Mouse (Mus musculus) limb, embryonic 13.5 days (tissue): ENCODE data around the gene Fndc3b. TPM values are rescaled to one million over a fixed set of nuclear protein-coding genes. Genes with fewer than 3 reads are reported as not detected.
"Not testable (repeated sequence)": the region's sequence is repeated elsewhere in the genome, so short reads cannot be mapped to it uniquely, and the experiment has no call there.

Experiments used
- ATAC-seq: fragments of 200-750 bp; cut with Nextera tagmentation; 2 replicates; pipeline ENCODE4 v1.8.0; 2017; ENCODE audit warnings: low read depth, moderate number of reproducible peaks, moderate TSS enrichment; ENCODE audit not compliant: low FRiP score
- H3K27ac ChIP-seq: fragments of 300-500 bp; sonication (generic); 2 replicates; pipeline ENCODE4 v1.5.1; 2015; ENCODE audit warnings: inconsistent platforms, mild to moderate bottlenecking, moderate library complexity
- H3K27me3 ChIP-seq: fragments of 300-500 bp; sonication (generic); 2 replicates; pipeline ENCODE4 v1.6.1; 2015; ENCODE audit warnings: mild to moderate bottlenecking, inconsistent platforms
- H3K36me3 ChIP-seq: fragments of 300-500 bp; sonication (generic); 2 replicates; pipeline ENCODE4 v1.6.1; 2015; ENCODE audit warnings: inconsistent platforms, mild to moderate bottlenecking, moderate library complexity
- H3K4me1 ChIP-seq: fragments of 300-500 bp; sonication (generic); 2 replicates; pipeline ENCODE4 v1.6.1; 2015; ENCODE audit warnings: inconsistent platforms
- H3K4me2 ChIP-seq: fragments of 300-500 bp; sonication (generic); replicated peaks from 2 replicates; pipeline ENCODE4 v1.6.1; 2015; ENCODE audit warnings: inconsistent platforms, mild to moderate bottlenecking, moderate library complexity
- H3K4me3 ChIP-seq: fragments of 300-500 bp; sonication (generic); 2 replicates; pipeline ENCODE4 v1.5.1; 2015; ENCODE audit warnings: moderate library complexity, mild to moderate bottlenecking, inconsistent platforms
- H3K9ac ChIP-seq: fragments of 300-500 bp; sonication (generic); 2 replicates; pipeline ENCODE4 v1.6.1; 2015; ENCODE audit warnings: mild to moderate bottlenecking, inconsistent platforms
- H3K9me3 ChIP-seq: fragments of 300-500 bp; sonication (generic); 2 replicates; pipeline ENCODE4 v1.6.1; 2016; ENCODE audit warnings: inconsistent platforms
- WGBS: fragments of 180-500 bp; shearing (Covaris S2); methylation state at CpG from one replicate; pipeline ENCODE4 v1.1.7; 2015; 5-methylcytosine and 5-hydroxymethylcytosine counted together
- polyA plus RNA-seq: library from polyadenylated mRNA; unstranded; fragments of >200 nt; fragmentation: Nextera tagmentation; extraction: Ambion mirVana; gene quantifications from 2 replicates; pipeline ENCODE4 v1.2.1, GENCODE M21; 2015

The Fndc3b gene
- polyA plus RNA-seq, 1 experiment from 2014 or later, result 31.4 TPM

DNA sequence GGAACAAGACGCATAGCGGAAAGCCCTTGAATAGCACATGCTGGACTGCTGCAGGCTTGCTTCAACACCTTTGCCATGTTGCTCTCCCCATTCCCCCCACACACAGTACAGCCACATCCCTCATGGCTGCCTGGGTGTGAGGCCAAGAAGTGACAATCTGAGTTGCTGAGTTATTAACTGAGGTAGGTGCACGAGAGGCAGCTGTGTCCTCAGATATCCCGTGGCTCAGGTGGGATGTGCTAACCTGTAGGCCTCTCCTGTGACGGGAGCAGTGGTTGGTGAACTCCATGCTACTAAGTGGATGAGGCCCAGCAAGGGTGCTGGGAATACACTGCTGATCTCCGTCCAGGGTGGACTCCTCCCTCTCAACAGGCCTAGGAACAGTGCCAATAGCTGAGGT lies 288.6 kb downstream of the Fndc3b start:
- Histone ChIP-seq H3K9me3 (no peaks in the 10 kb centered on the region), H3K9ac (no peak overlapping the region), H3K27ac (no peak overlapping the region), H3K4me3 (no peak overlapping the region), H3K36me3 (peaks cover 75% of the 10 kb centered on the region), H3K4me2 (no peak overlapping the region), H3K4me1 (no peaks in the 10 kb centered on the region), H3K27me3 (no peaks in the 10 kb centered on the region)
- 86% methylated on average over 6 of the region's 6 CpGs for WGBS
- no peak for ATAC-seq

DNA sequence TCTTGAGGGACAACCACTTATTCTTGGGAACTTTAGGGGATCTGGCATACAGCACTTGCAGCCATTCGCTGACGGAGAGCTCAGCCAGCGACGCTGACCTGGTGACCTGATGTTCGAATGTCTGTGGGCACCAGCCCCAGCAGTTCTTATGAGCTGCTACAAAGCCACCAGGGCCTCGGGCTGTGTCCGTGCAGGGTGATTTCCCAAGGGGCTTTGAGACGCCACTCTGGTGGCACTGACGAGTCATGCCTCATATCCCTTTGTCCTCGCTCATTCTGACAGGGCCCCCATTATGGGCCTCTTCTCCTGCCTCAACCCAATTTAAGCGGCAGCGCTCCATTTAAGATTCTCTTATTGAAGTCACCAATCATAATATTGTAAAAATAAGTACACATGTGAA lies 289.1 kb downstream of the Fndc3b start:
- Histone ChIP-seq H3K27me3 (no peaks in the 10 kb centered on the region), H3K9ac (no peak overlapping the region), H3K9me3 (no peaks in the 10 kb centered on the region), H3K4me2 (no peak overlapping the region), H3K4me1 (no peaks in the 10 kb centered on the region), H3K27ac (no peak overlapping the region), H3K36me3 (peaks cover 74% of the 10 kb centered on the region), H3K4me3 (no peak overlapping the region)
- no peak for ATAC-seq
- WGBS, result 80% methylated on average over 12 of the region's 12 CpGs

DNA sequence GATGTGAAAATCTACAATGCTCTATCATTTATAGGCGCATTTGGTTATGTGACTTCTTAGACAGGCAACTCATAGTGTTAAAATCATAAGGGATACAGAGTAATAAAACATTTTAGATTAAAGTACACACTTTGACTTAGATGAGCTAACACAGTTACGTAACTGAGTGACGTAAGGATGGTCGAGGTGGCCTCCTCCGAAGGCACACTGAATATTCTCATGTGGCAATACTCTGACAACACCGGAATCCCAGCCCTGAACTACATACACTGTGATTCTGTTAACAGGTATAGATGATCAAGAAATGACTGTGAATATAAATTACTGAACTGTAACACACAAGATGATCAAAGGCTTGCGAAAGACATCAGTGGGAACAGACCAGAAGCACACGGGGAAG lies 292.5 kb downstream of the Fndc3b start:
- 93% methylated on average over 8 of the region's 8 CpGs for WGBS
- no peaks in the 10 kb centered on the region for H3K27me3 ChIP-seq
- no peak overlapping the region for H3K4me3 ChIP-seq
- no peaks in the 10 kb centered on the region for H3K4me1 ChIP-seq
- H3K9ac ChIP-seq, result no peak overlapping the region
- no peak overlapping the region for H3K27ac ChIP-seq
- H3K9me3 ChIP-seq, result no peaks in the 10 kb centered on the region
- no peak for ATAC-seq
- peaks cover 56% of the 10 kb centered on the region for H3K36me3 ChIP-seq
- no peak overlapping the region for H3K4me2 ChIP-seq

DNA sequence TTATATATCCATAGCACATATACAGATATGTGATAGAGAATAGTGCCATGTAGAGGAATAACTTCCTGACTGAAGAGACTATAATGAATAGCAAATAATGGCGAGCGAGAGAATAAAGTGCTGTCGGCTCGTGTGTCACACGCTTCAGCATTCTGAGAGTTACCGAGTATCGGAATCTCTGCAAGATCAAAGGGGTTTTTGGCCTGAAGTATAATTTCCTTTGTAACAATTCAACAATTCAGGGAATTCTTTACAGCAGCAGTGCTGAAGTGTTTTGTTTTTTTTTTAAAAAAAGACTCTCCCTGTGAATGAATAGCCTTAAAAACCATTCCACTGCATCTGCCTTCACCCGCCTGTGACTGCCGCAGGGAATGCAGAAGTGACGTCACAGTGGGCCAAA lies 294.3 kb downstream of the Fndc3b start:
- no peak overlapping the region for H3K4me2 ChIP-seq
- H3K9ac ChIP-seq, result no peak overlapping the region
- H3K27ac ChIP-seq, result no peak overlapping the region
- WGBS, result 88% methylated on average over 10 of the region's 10 CpGs
- no peaks in the 10 kb centered on the region for H3K27me3 ChIP-seq
- no peak overlapping the region for H3K4me3 ChIP-seq
- H3K9me3 ChIP-seq, result no peaks in the 10 kb centered on the region
- H3K36me3 ChIP-seq, result peaks cover 44% of the 10 kb centered on the region
- no peak for ATAC-seq
- H3K4me1 ChIP-seq, result no peaks in the 10 kb centered on the region

DNA sequence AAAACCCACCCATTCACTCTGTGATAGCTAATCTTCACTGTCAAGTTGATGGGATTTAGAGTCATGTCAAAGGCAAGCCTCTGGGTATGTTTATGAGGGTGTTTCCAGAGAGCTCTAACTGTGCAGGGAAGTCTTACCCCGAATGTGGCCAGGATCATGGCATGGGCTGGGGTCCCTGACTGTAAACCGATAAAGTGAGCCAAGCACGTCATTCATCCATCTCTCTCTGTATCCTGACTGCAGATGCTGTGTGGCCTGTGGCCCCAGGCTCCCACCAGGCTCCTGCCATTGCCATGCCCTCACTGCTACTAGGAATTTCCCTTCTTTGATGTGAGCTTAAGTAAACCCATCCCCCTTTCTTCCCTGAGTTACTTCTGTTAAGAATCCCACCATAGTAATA lies 297.5 kb downstream of the Fndc3b start:
- Histone ChIP-seq H3K9ac (no peak overlapping the region), H3K4me3 (no peak overlapping the region), H3K4me2 (no peak overlapping the region), H3K27me3 (no peaks in the 10 kb centered on the region), H3K9me3 (no peaks in the 10 kb centered on the region), H3K36me3 (peaks cover 21% of the 10 kb centered on the region), H3K4me1 (no peaks in the 10 kb centered on the region), H3K27ac (no peak overlapping the region)
- WGBS, result 68% methylated on average over 3 of the region's 3 CpGs
- ATAC-seq, result no peak

DNA sequence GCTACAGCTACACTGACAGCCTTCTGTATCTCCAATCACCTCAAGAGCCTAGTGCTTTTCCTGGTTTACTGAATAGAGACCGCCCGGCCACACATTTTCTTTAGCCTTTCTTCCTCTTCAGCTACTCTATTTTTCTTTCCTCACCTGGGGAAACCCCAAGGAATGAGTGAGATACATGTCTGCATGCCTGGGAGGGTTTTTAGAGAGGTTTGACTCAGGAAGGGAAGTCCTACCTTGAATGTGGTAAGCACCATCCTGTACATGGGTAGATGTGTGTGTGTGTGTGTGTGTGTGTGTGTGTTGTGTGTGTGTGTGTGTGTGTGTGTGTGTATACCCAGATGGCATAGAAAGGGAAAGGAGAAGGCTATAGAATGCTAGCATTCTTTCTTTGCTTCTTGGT lies 299.8 kb downstream of the Fndc3b start:
- no peaks in the 10 kb centered on the region for H3K27me3 ChIP-seq
- no peak overlapping the region for H3K9ac ChIP-seq
- no peak overlapping the region for H3K4me3 ChIP-seq
- no peak overlapping the region for H3K4me2 ChIP-seq
- no peaks in the 10 kb centered on the region for H3K9me3 ChIP-seq
- no peak overlapping the region for H3K27ac ChIP-seq
- H3K4me1 ChIP-seq, result no peaks in the 10 kb centered on the region
- peaks cover 5% of the 10 kb centered on the region for H3K36me3 ChIP-seq
- whole genome bisulfite sequencing, result 91% methylated on average over 2 of the region's 2 CpGs
- ATAC-seq, result no peak

DNA sequence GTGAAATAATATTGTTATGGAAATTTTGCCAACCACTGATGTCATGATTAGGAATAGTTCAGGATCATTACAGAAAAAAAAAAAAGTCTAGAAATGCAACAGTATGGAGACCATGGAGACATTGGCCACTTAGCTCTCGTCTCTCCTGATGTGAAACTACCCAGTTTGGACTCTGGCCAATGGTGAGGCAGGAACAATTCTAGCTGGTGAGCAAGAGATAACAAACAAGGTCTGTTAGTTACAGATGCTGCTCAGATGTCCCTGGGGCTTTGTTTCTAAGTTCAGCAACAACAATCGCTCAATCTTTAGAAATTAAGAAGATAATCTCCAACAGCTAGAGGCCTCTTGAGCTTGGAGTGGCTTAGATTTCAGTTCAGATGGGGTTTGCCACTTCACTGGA lies 302.5 kb downstream of the Fndc3b start:
- 79% methylated on average over 2 of the region's 2 CpGs for WGBS
- H3K27ac ChIP-seq, result no peak overlapping the region
- no peaks in the 10 kb centered on the region for H3K4me1 ChIP-seq
- no peak overlapping the region for H3K9ac ChIP-seq
- no peak overlapping the region for H3K4me2 ChIP-seq
- H3K27me3 ChIP-seq, result no peaks in the 10 kb centered on the region
- ATAC-seq, result no peak
- H3K4me3 ChIP-seq, result no peak overlapping the region
- no peaks in the 10 kb centered on the region for H3K36me3 ChIP-seq
- H3K9me3 ChIP-seq, result no peaks in the 10 kb centered on the region

DNA sequence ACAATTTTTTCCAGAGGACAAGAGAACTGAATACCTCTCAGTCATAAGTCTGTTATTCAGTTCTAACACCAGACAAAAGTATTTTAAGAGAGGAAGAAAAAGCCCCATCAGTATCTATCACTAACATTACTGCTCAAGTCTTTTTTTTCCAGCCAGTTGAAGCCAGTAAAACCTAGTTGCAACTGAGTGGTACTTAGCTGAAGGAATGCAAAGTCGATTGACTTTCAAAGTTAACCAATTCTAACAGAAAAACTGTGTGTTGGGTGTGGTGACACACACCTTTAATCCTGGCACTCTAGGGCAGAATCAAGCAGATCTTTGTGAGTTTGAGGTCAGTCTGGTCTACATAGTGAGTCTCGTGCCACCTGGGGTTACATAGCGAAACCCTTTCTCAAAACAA lies 304.7 kb downstream of the Fndc3b start:
- Histone ChIP-seq H3K9ac (no peak overlapping the region), H3K4me2 (no peak overlapping the region), H3K4me1 (no peaks in the 10 kb centered on the region), H3K27me3 (no peaks in the 10 kb centered on the region), H3K9me3 (no peaks in the 10 kb centered on the region), H3K36me3 (no peaks in the 10 kb centered on the region), H3K27ac (no peak overlapping the region), H3K4me3 (no peak overlapping the region)
- ATAC-seq, result no peak
- WGBS, result 78% methylated on average over 3 of the region's 3 CpGs

DNA sequence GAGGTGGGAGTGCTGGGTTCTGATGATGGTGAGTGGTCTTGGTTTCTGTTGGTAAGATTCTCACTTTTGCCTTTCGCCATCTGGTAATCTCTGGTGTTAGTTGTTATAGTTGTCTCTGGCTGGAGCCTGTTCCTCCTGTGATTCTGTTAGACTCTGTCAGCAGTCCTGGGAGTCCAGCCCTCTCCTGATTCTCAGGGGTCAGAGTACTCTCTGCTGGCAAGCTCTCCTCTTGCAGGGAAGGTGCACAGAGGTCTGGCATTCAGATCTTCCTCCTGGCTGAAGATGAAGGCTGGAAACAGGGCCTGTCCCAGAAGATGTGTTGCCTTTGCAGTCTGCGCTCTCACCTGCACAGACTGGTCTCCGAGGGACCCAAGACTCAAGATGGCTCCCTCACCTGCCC lies 310.1 kb downstream of the Fndc3b start:
- not testable (repeated sequence) for H3K4me1 ChIP-seq, H3K27me3 ChIP-seq
- 94% methylated on average over 3 of the region's 3 CpGs for WGBS

DNA sequence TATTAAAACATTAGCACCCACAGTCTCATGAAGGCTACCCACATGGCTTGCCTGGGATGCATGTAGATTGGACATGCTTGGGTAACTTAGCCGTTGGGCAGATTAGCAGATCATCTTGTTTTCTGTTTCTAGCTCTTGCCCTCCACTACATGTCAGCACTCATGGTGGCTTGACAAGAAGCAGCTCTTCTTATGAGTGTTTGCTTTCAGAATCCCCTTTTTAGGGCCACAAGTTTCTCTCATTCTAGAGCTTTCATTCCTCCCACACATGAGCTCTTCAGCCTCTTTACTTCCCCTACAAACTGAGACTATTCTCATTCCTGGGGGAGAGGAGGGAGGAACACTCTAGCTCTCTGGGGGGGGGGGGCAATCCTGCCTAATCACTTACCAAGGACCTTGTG lies 321.2 kb downstream of the Fndc3b start:
- Histone ChIP-seq H3K4me3 (no peak overlapping the region), H3K4me2 (no peak overlapping the region), H3K9me3 (no peaks in the 10 kb centered on the region), H3K36me3 (no peaks in the 10 kb centered on the region), H3K27me3 (no peaks in the 10 kb centered on the region), H3K27ac (no peak overlapping the region), H3K4me1 (no peaks in the 10 kb centered on the region), H3K9ac (no peak overlapping the region)
- ATAC-seq, result no peak
- WGBS, result 88% methylated on average over 1 of the region's 1 CpGs

More for the DNA sequence above, 310.1 kb downstream of the Fndc3b start:
- not testable (repeated sequence) for ATAC-seq, H3K9me3 ChIP-seq, H3K9ac ChIP-seq, H3K36me3 ChIP-seq, H3K27ac ChIP-seq, H3K4me2 ChIP-seq, H3K4me3 ChIP-seq

DNA sequence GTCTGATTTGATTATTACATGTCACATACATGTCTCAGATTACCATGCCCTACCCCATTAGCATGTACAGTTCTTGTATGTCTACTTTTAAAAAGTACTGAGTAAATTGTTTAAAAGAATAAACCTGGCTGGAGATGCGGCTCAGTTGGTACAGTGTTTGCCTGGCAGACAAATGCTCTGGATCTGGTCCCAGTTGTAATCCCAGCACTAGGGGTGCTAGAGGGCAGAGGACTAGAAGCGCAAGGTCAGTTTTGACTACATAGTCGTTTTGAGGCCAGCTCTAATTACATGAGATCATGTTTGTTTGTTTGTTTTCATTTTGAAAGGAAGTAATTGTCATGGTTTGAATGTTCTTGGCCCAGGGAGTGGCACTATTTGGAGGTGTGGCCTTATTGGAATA lies 326.3 kb downstream of the Fndc3b start:
- no peak overlapping the region for H3K9ac ChIP-seq
- no peaks in the 10 kb centered on the region for H3K9me3 ChIP-seq
- H3K36me3 ChIP-seq, result no peaks in the 10 kb centered on the region
- H3K27ac ChIP-seq, result no peak overlapping the region
- H3K4me2 ChIP-seq, result no peak overlapping the region
- H3K4me1 ChIP-seq, result no peaks in the 10 kb centered on the region
- no peak for ATAC-seq
- no peaks in the 10 kb centered on the region for H3K27me3 ChIP-seq
- H3K4me3 ChIP-seq, result no peak overlapping the region
- WGBS, result 66% methylated on average over 3 of the region's 3 CpGs

DNA sequence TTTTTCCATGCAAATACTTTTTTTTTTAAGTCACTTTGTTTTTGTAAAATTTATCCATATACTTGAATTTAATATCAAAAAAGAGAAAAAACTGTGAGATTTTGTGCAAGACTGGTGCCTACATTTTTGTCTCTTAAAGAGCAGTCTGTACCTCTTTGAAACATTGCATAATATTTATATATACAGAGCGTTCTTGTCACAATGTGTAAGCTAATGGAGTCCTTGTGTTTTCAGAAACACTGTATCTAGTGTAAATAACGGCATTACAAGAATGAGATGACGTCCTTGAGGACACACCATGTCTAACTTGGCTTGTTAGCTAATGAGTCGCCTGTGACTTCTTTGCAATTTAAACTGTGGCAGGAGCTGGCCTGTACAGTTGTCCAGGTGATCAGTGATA lies 333.2 kb downstream of the Fndc3b start:
- H3K36me3 ChIP-seq, result no peaks in the 10 kb centered on the region
- H3K9me3 ChIP-seq, result no peaks in the 10 kb centered on the region
- no peak overlapping the region for H3K4me3 ChIP-seq
- H3K4me1 ChIP-seq, result no peaks in the 10 kb centered on the region
- WGBS, result 80% methylated on average over 4 of the region's 4 CpGs
- peaks cover 27% of the 10 kb centered on the region for H3K27me3 ChIP-seq
- no peak overlapping the region for H3K27ac ChIP-seq
- H3K4me2 ChIP-seq, result no peak overlapping the region
- H3K9ac ChIP-seq, result no peak overlapping the region
- no peak for ATAC-seq

DNA sequence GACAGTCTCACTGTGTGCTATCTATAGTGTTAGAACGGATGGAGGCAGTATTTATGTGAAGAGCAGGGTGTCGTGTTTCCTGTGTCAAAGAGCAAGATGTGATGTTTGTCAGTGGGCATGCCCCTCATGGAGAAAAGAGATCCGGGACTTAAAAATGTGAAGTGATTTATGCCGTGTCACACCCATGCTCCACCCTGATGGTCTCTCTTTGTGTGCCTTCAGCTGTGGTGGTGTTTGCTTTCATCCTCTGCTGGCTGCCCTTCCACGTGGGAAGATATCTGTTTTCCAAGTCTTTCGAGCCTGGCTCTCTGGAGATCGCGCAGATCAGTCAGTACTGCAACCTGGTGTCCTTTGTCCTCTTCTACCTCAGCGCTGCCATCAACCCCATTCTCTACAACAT lies 336.7 kb downstream of the Fndc3b start:
- H3K4me2 ChIP-seq, result no peak overlapping the region
- H3K4me3 ChIP-seq, result no peak overlapping the region
- no peak for ATAC-seq
- peaks cover 61% of the 10 kb centered on the region for H3K27me3 ChIP-seq
- H3K9me3 ChIP-seq, result no peaks in the 10 kb centered on the region
- H3K9ac ChIP-seq, result no peak overlapping the region
- peaks cover 14% of the 10 kb centered on the region for H3K4me1 ChIP-seq
- H3K36me3 ChIP-seq, result no peaks in the 10 kb centered on the region
- 58% methylated on average over 9 of the region's 9 CpGs for WGBS
- H3K27ac ChIP-seq, result no peak overlapping the region
